Mouse (Mus musculus) hindbrain, postnatal 0 days (tissue): ENCODE measurements around the gene Shoc2. TPM values are rescaled to one million over a fixed set of nuclear protein-coding genes. Genes with fewer than 3 reads are reported as not detected.

ENCODE experiments used
- ATAC-seq: fragments of 200-750 bp; cut with Nextera tagmentation; 2 replicates; pipeline ENCODE4 v1.8.0; 2017; ENCODE audit warnings: mild to moderate bottlenecking, moderate TSS enrichment, moderate library complexity
- DNase-seq: peaks from one replicate; pipeline ENCODE4 v3.0.0-alpha.2; 2015; ENCODE audit warnings: low spot score
- H3K27ac ChIP-seq: fragments of 300-500 bp; sonication (generic); 2 replicates; pipeline ENCODE4 v1.5.1; 2014; ENCODE audit warnings: mild to moderate bottlenecking
- H3K27me3 ChIP-seq: fragments of 300-500 bp; sonication (generic); 2 replicates; pipeline ENCODE4 v1.6.1; 2014; ENCODE audit warnings: low read length, mixed read lengths; ENCODE audit not compliant: insufficient read depth
- H3K36me3 ChIP-seq: fragments of 300-500 bp; sonication (generic); 2 replicates; pipeline ENCODE4 v1.6.1; 2014; ENCODE audit warnings: low read length, mixed read lengths; ENCODE audit not compliant: insufficient read depth
- H3K4me1 ChIP-seq: fragments of 300-500 bp; sonication (generic); 2 replicates; pipeline ENCODE4 v1.6.1; 2014; ENCODE audit warnings: antibody characterized with exemption, low read length, mixed read lengths; ENCODE audit not compliant: insufficient read depth
- H3K4me2 ChIP-seq: fragments of 300-500 bp; sonication (generic); 2 replicates; pipeline ENCODE4 v1.6.1; 2014; ENCODE audit warnings: low read depth, mild to moderate bottlenecking, low read length, moderate library complexity, mixed read lengths
- H3K4me3 ChIP-seq: fragments of 300-500 bp; sonication (generic); 2 replicates; pipeline ENCODE4 v1.5.1; 2014; ENCODE audit warnings: low read length
- H3K9ac ChIP-seq: fragments of 300-500 bp; sonication (generic); replicated peaks from 2 replicates; pipeline ENCODE4 v1.6.1; 2014; ENCODE audit warnings: mild to moderate bottlenecking, low read length, moderate library complexity, mixed read lengths
- H3K9me3 ChIP-seq: fragments of 300-500 bp; sonication (generic); 2 replicates; pipeline ENCODE4 v1.6.1; 2016; ENCODE audit warnings: low read length, mixed read lengths
- CTCF ChIP-seq: IDR thresholded peaks from 2 replicates; pipeline ENCODE4 v1.5.1; 2016; ENCODE audit warnings: antibody characterized with exemption, control low read depth, low read depth
- WGBS: fragments of 180-500 bp; shearing (Covaris S2); extraction: QIAGEN DNeasy Blood & Tissue Kit; methylation state at CpG from one replicate; pipeline ENCODE4 v1.1.7; 2014; 5-methylcytosine and 5-hydroxymethylcytosine counted together
- polyA plus RNA-seq: library from polyadenylated mRNA; unstranded; fragments of >200 nt; fragmentation: Nextera tagmentation; extraction: Ambion mirVana; gene quantifications from 2 replicates; pipeline ENCODE4 v1.2.1, GENCODE M21; 2015
- total RNA-seq: library from RNA; depleted of rRNA; stranded (reverse); fragments of >200 nt; gene quantifications from 2 replicates; pipeline ENCODE4 v1.2.3, GENCODE M21; 2014

Gene Shoc2
- total and polyA plus RNA-seq, 2 experiments from 2014 or later, result 47.7 to 69.8 TPM

DNA sequence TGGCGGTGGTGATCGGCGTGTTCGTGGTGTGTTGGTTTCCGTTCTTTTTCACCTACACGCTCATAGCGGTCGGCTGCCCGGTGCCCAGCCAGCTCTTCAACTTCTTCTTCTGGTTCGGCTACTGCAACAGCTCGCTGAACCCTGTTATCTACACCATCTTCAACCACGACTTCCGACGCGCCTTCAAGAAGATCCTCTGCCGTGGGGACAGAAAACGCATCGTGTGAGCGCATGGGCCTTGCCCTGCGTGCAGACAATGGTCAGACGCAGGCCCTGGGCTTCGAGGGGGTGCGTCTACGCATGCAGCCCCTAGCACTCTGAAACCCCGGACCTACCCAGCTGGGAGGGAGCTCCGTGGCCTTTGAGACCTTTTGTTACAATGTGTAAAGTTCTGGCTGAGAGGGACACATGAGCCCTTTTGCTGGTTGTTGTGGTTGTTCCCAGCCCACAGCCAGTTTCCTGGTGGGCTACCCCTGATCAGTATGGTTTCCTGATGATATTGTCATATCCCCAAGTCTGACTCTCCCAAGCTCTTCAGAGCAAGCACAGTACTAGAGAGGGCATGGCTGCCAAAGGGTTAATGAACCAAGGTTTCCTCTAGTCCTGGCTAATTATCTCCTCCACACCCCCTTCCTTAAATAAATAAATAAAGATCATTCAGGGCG lies 103.4 kb downstream of the Shoc2 start:
- ATAC-seq, result no peak
- Histone ChIP-seq H3K4me1 (0 out of 2 replicates have a peak, but pooled peaks cover 6% of the 10 kb centered on the region), H3K27me3 (peaks cover 6% of the 10 kb centered on the region; the same call in 1 of the 2 replicates), H3K9ac (peak overlapping the region; percentile 60), H3K27ac (no peak overlapping the region), H3K9me3 (no peaks in the 10 kb centered on the region), H3K4me3 (peak overlapping the region; percentile 64), H3K4me2 (peak overlapping the region; percentile 98), H3K36me3 (no peaks in the 10 kb centered on the region)
- WGBS, result 5% methylated on average over 27 of the region's 27 CpGs
- peak; percentile 21 for DNase-seq
- TF ChIP-seq CTCF, result no peak

GRCm38 (mm10) chr19:54048161-54048885 lies 104.2 kb downstream of the Shoc2 start:
- no peaks in the 10 kb centered on the region for H3K36me3 ChIP-seq
- ATAC-seq (no peak), DNase-seq (peak; percentile 15)
- peak overlapping the region; percentile 98 for H3K4me2 ChIP-seq
- no peaks in the 10 kb centered on the region for H3K9me3 ChIP-seq
- H3K4me3 ChIP-seq, result no peak overlapping the region
- no peak overlapping the region for H3K27ac ChIP-seq
- no peak for TF ChIP-seq CTCF
- 0 out of 2 replicates have a peak, but pooled peaks cover 6% of the 10 kb centered on the region for H3K4me1 ChIP-seq
- H3K27me3 ChIP-seq, result peaks cover 6% of the 10 kb centered on the region; the same call in 1 of the 2 replicates
- WGBS, result 15% methylated on average over 12 of the region's 13 CpGs
- no peak overlapping the region for H3K9ac ChIP-seq

- ATAC-seq (no peak), DNase-seq (no peak)
- H3K27ac ChIP-seq, result no peak overlapping the region
- no peak overlapping the region for H3K4me3 ChIP-seq
- no peaks in the 10 kb centered on the region for H3K9me3 ChIP-seq
- no peak for TF ChIP-seq CTCF
- no peaks in the 10 kb centered on the region for H3K36me3 ChIP-seq
- H3K9ac ChIP-seq, result no peak overlapping the region
- 67% methylated on average over 4 of the region's 4 CpGs for WGBS
- no peaks in the 10 kb centered on the region for H3K27me3 ChIP-seq
- no peak overlapping the region for H3K4me2 ChIP-seq
- no peaks in the 10 kb centered on the region for H3K4me1 ChIP-seq
Observed at GRCm38 (mm10) chr19:54051651-54052050, 107.5 kb downstream of the Shoc2 start.

GRCm38 (mm10) chr19:54055845-54056244 lies 111.7 kb downstream of the Shoc2 start:
- no peak for ATAC-seq
- no peak overlapping the region for H3K4me3 ChIP-seq
- H3K27me3 ChIP-seq, result no peaks in the 10 kb centered on the region
- H3K9me3 ChIP-seq, result no peaks in the 10 kb centered on the region
- H3K4me1 ChIP-seq, result no peaks in the 10 kb centered on the region
- no peak overlapping the region for H3K4me2 ChIP-seq
- 42% methylated on average over 5 of the region's 5 CpGs for WGBS
- TF ChIP-seq CTCF, result no peak
- H3K9ac ChIP-seq, result no peak overlapping the region
- H3K27ac ChIP-seq, result no peak overlapping the region
- no peak for DNase-seq
- no peaks in the 10 kb centered on the region for H3K36me3 ChIP-seq

GRCm38 (mm10) chr19:54068447-54068846 lies 124.3 kb downstream of the Shoc2 start:
- Histone ChIP-seq H3K9ac (no peak overlapping the region), H3K9me3 (no peaks in the 10 kb centered on the region), H3K4me1 (no peaks in the 10 kb centered on the region), H3K27me3 (no peaks in the 10 kb centered on the region), H3K36me3 (no peaks in the 10 kb centered on the region), H3K4me2 (no peak overlapping the region), H3K4me3 (no peak overlapping the region), H3K27ac (no peak overlapping the region)
- 87% methylated on average over 7 of the region's 7 CpGs for WGBS
- no peak for TF ChIP-seq CTCF
- ATAC-seq, result no peak
- no peak for DNase-seq

DNA sequence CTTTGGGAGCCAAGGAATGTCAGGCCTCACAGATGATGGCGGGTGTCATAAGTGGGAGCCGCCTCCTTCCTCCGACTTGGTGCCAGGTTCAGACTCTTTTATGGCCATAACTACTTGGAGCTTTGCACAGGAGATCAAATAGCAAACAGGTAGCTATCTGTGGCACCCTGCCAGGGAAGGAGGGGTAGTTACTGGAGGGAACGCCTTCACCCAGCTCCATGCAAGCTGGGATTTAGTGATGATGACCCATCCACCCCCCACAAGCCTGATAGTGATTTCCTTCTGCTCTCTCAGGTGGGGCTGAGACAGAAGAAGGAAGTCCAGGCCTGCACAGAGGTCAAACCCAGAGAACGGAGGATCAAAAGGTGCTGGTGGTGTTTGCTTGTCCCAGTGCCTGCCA lies 126.4 kb downstream of the Shoc2 start:
- 81% methylated on average over 5 of the region's 5 CpGs for WGBS
- Histone ChIP-seq H3K9me3 (no peaks in the 10 kb centered on the region), H3K9ac (no peak overlapping the region), H3K4me1 (no peaks in the 10 kb centered on the region), H3K27me3 (no peaks in the 10 kb centered on the region), H3K36me3 (no peaks in the 10 kb centered on the region), H3K4me2 (no peak overlapping the region), H3K27ac (no peak overlapping the region), H3K4me3 (no peak overlapping the region)
- no peak for TF ChIP-seq CTCF
- no peak for DNase-seq
- ATAC-seq, result no peak
